Mouse (Mus musculus): Measurements from ENCODE around the gene Spata17.
A peak's percentile ranks its signal among the peaks of the same experiment; 100 is the strongest.

The Spata17 gene

GRCm38 (mm10) chr1:187215181-187216116, at the start of gene Spata17, which contains the start of gene Gpatch2:
Gene Spata17 (minus strand): TSS chr1:187215465.
Gene Gpatch2 (plus strand): TSS chr1:187215508.
- DNase-seq (ENCODE audit: low spot score): peak; percentile 63

- no peak for DNase-seq (ENCODE audit: low spot score)
Measured at GRCm38 (mm10) chr1:187258756-187259155, 43.5 kb upstream of the Spata17 start.

GRCm38 (mm10) chr1:187250741-187251262, 35.5 kb upstream of the Spata17 start:
- DNase-seq (ENCODE audit: low spot score): no peak

GRCm38 (mm10) chr1:187244734-187245133, 29.5 kb upstream of the Spata17 start:
- no peak for DNase-seq (ENCODE audit: low spot score)

GRCm38 (mm10) chr1:187241329-187241728, 26.1 kb upstream of the Spata17 start:
- DNase-seq (ENCODE audit: low spot score): no peak

GRCm38 (mm10) chr1:187240304-187240703, 25.0 kb upstream of the Spata17 start:
- no peak for DNase-seq (ENCODE audit: low spot score)

- no peak for DNase-seq (ENCODE audit: low spot score)
Measured at GRCm38 (mm10) chr1:187238061-187238460, 22.8 kb upstream of the Spata17 start.

GRCm38 (mm10) chr1:187236296-187236695, 21.0 kb upstream of the Spata17 start:
- DNase-seq (ENCODE audit: low spot score): no peak

- DNase-seq (ENCODE audit: low spot score): no peak
Measured at GRCm38 (mm10) chr1:187235161-187235560, 19.9 kb upstream of the Spata17 start.

- no peak for DNase-seq (ENCODE audit: low spot score)
Measured at GRCm38 (mm10) chr1:187232996-187233615, 17.8 kb upstream of the Spata17 start.

GRCm38 (mm10) chr1:187232196-187232955, 17.1 kb upstream of the Spata17 start:
- DNase-seq (ENCODE audit: low spot score): no peak

GRCm38 (mm10) chr1:187230255-187230654, 15.0 kb upstream of the Spata17 start:
- DNase-seq (ENCODE audit: low spot score): no peak

GRCm38 (mm10) chr1:187228414-187229146, 13.3 kb upstream of the Spata17 start:
- DNase-seq (ENCODE audit: low spot score): no peak

- no peak for DNase-seq (ENCODE audit: low spot score)
Measured at GRCm38 (mm10) chr1:187226328-187227025, 11.2 kb upstream of the Spata17 start.

- DNase-seq (ENCODE audit: low spot score): no peak
Measured at GRCm38 (mm10) chr1:187220756-187221155, 5.5 kb upstream of the Spata17 start.

- no peak for DNase-seq (ENCODE audit: low spot score)
Measured at GRCm38 (mm10) chr1:187216620-187217410, 1.6 kb upstream of the Spata17 start.

GRCm38 (mm10) chr1:187210736-187211135, 4.5 kb downstream of the Spata17 start:
- no peak for DNase-seq (ENCODE audit: low spot score)

- no peak for DNase-seq (ENCODE audit: low spot score)
Measured at GRCm38 (mm10) chr1:187209496-187209895, 5.8 kb downstream of the Spata17 start.

GRCm38 (mm10) chr1:187205506-187205905, 9.8 kb downstream of the Spata17 start:
- DNase-seq (ENCODE audit: low spot score): no peak

GRCm38 (mm10) chr1:187178546-187178945, 36.7 kb downstream of the Spata17 start:
- DNase-seq (ENCODE audit: low spot score): no peak

All from T-cell, adult 2 months (primary cell).